Mouse (Mus musculus) ES-Bruce4 (cell line): Measurements from ENCODE around the gene Trpm8. TPM values are rescaled to one million over a fixed set of nuclear protein-coding genes. Genes with fewer than 3 reads are reported as not detected.

Experiments used
- H3K27ac ChIP-seq: 2 replicates; pipeline ENCODE4 v1.5.1; 2012; ENCODE audit warnings: low read length, inconsistent platforms; ENCODE audit not compliant: insufficient read depth
- H3K27me3 ChIP-seq: 2 replicates; pipeline ENCODE4 v1.6.1; 2012; ENCODE audit warnings: mild to moderate bottlenecking, low read length, inconsistent platforms; ENCODE audit not compliant: control insufficient read depth, poor library complexity, insufficient read depth, severe bottlenecking
- H3K36me3 ChIP-seq: 2 replicates; pipeline ENCODE4 v1.6.1; 2012; ENCODE audit warnings: inconsistent platforms, mild to moderate bottlenecking, low read length, moderate library complexity; ENCODE audit not compliant: control insufficient read depth, poor library complexity, insufficient read depth, severe bottlenecking
- H3K4me1 ChIP-seq: one replicate; pipeline ENCODE4 v1.8.1; 2011; ENCODE audit warnings: low read length; ENCODE audit not compliant: control insufficient read depth, insufficient read depth
- H3K4me3 ChIP-seq: 2 replicates; pipeline ENCODE4 v1.5.1; 2011; ENCODE audit warnings: low read depth, mild to moderate bottlenecking, low read length
- H3K9ac ChIP-seq: 2 replicates; pipeline ENCODE4 v1.6.1; 2012; ENCODE audit warnings: low read depth, mild to moderate bottlenecking, inconsistent platforms; ENCODE audit not compliant: poor library complexity, severe bottlenecking
- H3K9me3 ChIP-seq: replicated peaks from 2 replicates; pipeline ENCODE4 v1.6.1; 2012; ENCODE audit warnings: mild to moderate bottlenecking, low read length, inconsistent platforms; ENCODE audit not compliant: control insufficient read depth, poor library complexity, insufficient read depth, severe bottlenecking
- CTCF ChIP-seq: IDR thresholded peaks from one replicate; pipeline ENCODE4 v1.8.1; 2011; ENCODE audit warnings: low read depth, low read length
- EP300 ChIP-seq: IDR thresholded peaks from 2 replicates; pipeline ENCODE4 v1.6.1; 2011; ENCODE audit warnings: low read depth, low read length; ENCODE audit not compliant: insufficient read depth
- POLR2A ChIP-seq: IDR thresholded peaks from one replicate; pipeline ENCODE4 v1.8.1; 2011; ENCODE audit warnings: low read length; ENCODE audit not compliant: insufficient read depth
- polyA plus RNA-seq: library from polyadenylated mRNA; stranded (reverse); fragments of >200 nt; gene quantifications from 2 replicates; pipeline ENCODE4 v1.2.4, GENCODE M21; 2011; ENCODE audit warnings: low read depth; ENCODE audit not compliant: missing spikeins, insufficient read depth, insufficient read length

The Trpm8 gene
- polyA plus RNA-seq, 1 experiment: not detected

- Histone ChIP-seq H3K36me3 (peaks cover 58% of the 10 kb centered on the region), H3K4me1 (no peaks in the 10 kb centered on the region), H3K9ac (no peak overlapping the region), H3K27me3 (no peaks in the 10 kb centered on the region), H3K27ac (no peak overlapping the region), H3K9me3 (peaks cover 26% of the 10 kb centered on the region), H3K4me3 (no peak overlapping the region)
- no peak for TF ChIP-seq EP300
- TF ChIP-seq CTCF: no peak
- TF ChIP-seq POLR2A: no peak
Measured at GRCm38 (mm10) chr1:88273326-88273725, 4.1 kb upstream of the Trpm8 start.

- H3K4me3 ChIP-seq: no peak overlapping the region
- peaks cover 54% of the 10 kb centered on the region for H3K36me3 ChIP-seq
- H3K4me1 ChIP-seq: no peaks in the 10 kb centered on the region
- no peaks in the 10 kb centered on the region for H3K27me3 ChIP-seq
- H3K27ac ChIP-seq: no peak overlapping the region
- TF ChIP-seq POLR2A (no peak), EP300 (no peak), CTCF (no peak)
- no peak overlapping the region for H3K9ac ChIP-seq
- peaks cover 26% of the 10 kb centered on the region for H3K9me3 ChIP-seq
Measured at GRCm38 (mm10) chr1:88273832-88274231, 3.6 kb upstream of the Trpm8 start.

GRCm38 (mm10) chr1:88274371-88275077, 2.9 kb upstream of the Trpm8 start:
- no peak for TF ChIP-seq POLR2A
- no peak for TF ChIP-seq CTCF
- TF ChIP-seq EP300: no peak
- Histone ChIP-seq H3K9me3 (peaks cover 26% of the 10 kb centered on the region), H3K36me3 (peaks cover 47% of the 10 kb centered on the region)

GRCm38 (mm10) chr1:88275078-88275680, 2.3 kb upstream of the Trpm8 start:
- no peak overlapping the region for H3K9ac ChIP-seq
- TF ChIP-seq CTCF (no peak), EP300 (no peak), POLR2A (no peak)
- H3K4me3 ChIP-seq: no peak overlapping the region
- no peaks in the 10 kb centered on the region for H3K27me3 ChIP-seq
- peaks cover 40% of the 10 kb centered on the region for H3K36me3 ChIP-seq
- H3K9me3 ChIP-seq: peaks cover 26% of the 10 kb centered on the region
- H3K4me1 ChIP-seq: no peaks in the 10 kb centered on the region
- H3K27ac ChIP-seq: no peak overlapping the region

More at GRCm38 (mm10) chr1:88274371-88275077, 2.9 kb upstream of the Trpm8 start:
- H3K4me1 ChIP-seq: no peaks in the 10 kb centered on the region
- H3K27ac ChIP-seq: no peak overlapping the region
- no peaks in the 10 kb centered on the region for H3K27me3 ChIP-seq
- no peak overlapping the region for H3K4me3 ChIP-seq
- H3K9ac ChIP-seq: no peak overlapping the region

- H3K27ac ChIP-seq: no peak overlapping the region
- peaks cover 26% of the 10 kb centered on the region for H3K9me3 ChIP-seq
- TF ChIP-seq EP300 (no peak), CTCF (no peak), POLR2A (no peak)
- no peaks in the 10 kb centered on the region for H3K4me1 ChIP-seq
- no peaks in the 10 kb centered on the region for H3K27me3 ChIP-seq
- H3K4me3 ChIP-seq: peak overlapping the region; percentile 25
- H3K9ac ChIP-seq: peak overlapping the region; percentile 62
- H3K36me3 ChIP-seq: peaks cover 40% of the 10 kb centered on the region
Measured at GRCm38 (mm10) chr1:88275698-88276523, 1.6 kb upstream of the Trpm8 start.
